Comparison of ENCODE assay signal across 23 mouse cellular contexts in genomic region chr3:70682965-70683767, GRCm38 (mm10).
"Had no signal": no experiment of that assay in that cellular context is flagged by ENCODE, and none has a peak within 500 bp of the region (broad histone marks: within the 10 kb centered on the region; RNA-seq: fewer than 3 reads in every experiment).

No protein-coding gene starts in this region.

- ATAC-seq: liver, embryonic 12.5 days; midbrain, embryonic 13.5 days; midbrain, embryonic 16.5 days had no signal

- H3K4me1 ChIP-seq: kidney, embryonic 15.5 days; limb, embryonic 10.5 days; limb, embryonic 13.5 days; liver, embryonic 12.5 days; liver, embryonic 15.5 days; lung, embryonic 15.5 days; megakaryocyte, embryonic 14.5 days; midbrain, embryonic 10.5 days; midbrain, embryonic 13.5 days; neural tube, embryonic 13.5 days; stomach, embryonic 15.5 days had no signal

- DNase-seq: kidney, postnatal 10 days; kidney, postnatal 36 days; liver; lung, adult 18-20 months; lung, postnatal 10 days; lung, postnatal 36 days; retina, postnatal 1 day; right cerebral cortex, postnatal 25 days; spleen, adult 18-20 months; thymus, postnatal 25 days had no signal

- H3K36me3 ChIP-seq: kidney, embryonic 15.5 days; limb, embryonic 10.5 days; limb, embryonic 13.5 days; liver, embryonic 12.5 days; liver, embryonic 15.5 days; lung, embryonic 15.5 days; midbrain, embryonic 10.5 days; midbrain, embryonic 13.5 days; neural tube, embryonic 13.5 days; stomach, embryonic 15.5 days had no signal

- H3K27me3 ChIP-seq: kidney, embryonic 15.5 days; limb, embryonic 13.5 days; liver, embryonic 12.5 days; liver, embryonic 15.5 days; lung, embryonic 15.5 days; megakaryocyte, embryonic 14.5 days; midbrain, embryonic 13.5 days; neural tube, embryonic 13.5 days; stomach, embryonic 15.5 days had no signal

- H3K9ac ChIP-seq: kidney, embryonic 15.5 days; limb, embryonic 13.5 days; liver, embryonic 12.5 days; liver, embryonic 15.5 days; lung, embryonic 15.5 days; midbrain, embryonic 13.5 days; neural tube, embryonic 13.5 days; stomach, embryonic 15.5 days had no signal

- H3K27ac ChIP-seq: kidney, embryonic 15.5 days; limb, embryonic 10.5 days; limb, embryonic 13.5 days; liver, embryonic 12.5 days; liver, embryonic 15.5 days; lung, embryonic 15.5 days; midbrain, embryonic 10.5 days; midbrain, embryonic 13.5 days; neural tube, embryonic 13.5 days; stomach, embryonic 15.5 days had no signal

- H3K9me3 ChIP-seq: kidney, embryonic 15.5 days; limb, embryonic 10.5 days; limb, embryonic 13.5 days; liver, embryonic 12.5 days; liver, embryonic 15.5 days; lung, embryonic 15.5 days; megakaryocyte, embryonic 14.5 days; midbrain, embryonic 10.5 days; midbrain, embryonic 13.5 days; neural tube, embryonic 13.5 days; stomach, embryonic 15.5 days had no signal

- H3K4me2 ChIP-seq: kidney, embryonic 15.5 days; limb, embryonic 13.5 days; liver, embryonic 12.5 days; liver, embryonic 15.5 days; lung, embryonic 15.5 days; midbrain, embryonic 13.5 days; neural tube, embryonic 13.5 days; stomach, embryonic 15.5 days had no signal

- H3K4me3 ChIP-seq: kidney, embryonic 15.5 days; limb, embryonic 10.5 days; limb, embryonic 13.5 days; liver, embryonic 12.5 days; liver, embryonic 15.5 days; lung, embryonic 15.5 days; megakaryocyte, embryonic 14.5 days; midbrain, embryonic 10.5 days; midbrain, embryonic 13.5 days; myocyte; neural tube, embryonic 13.5 days; stomach, embryonic 15.5 days had no signal
